Mouse (Mus musculus) cerebellum, adult 11-12 months (tissue): ENCODE results near the gene Postn.

ENCODE experiments used
- DNase-seq: peaks from one replicate; pipeline ENCODE4 v3.0.0; 2022

Postn gene

GRCm38 (mm10) chr3:54360897-54361296 is at the start of gene Postn:
Postn (plus strand) TSS chr3:54361109.
- DNase-seq, result no peak

GRCm38 (mm10) chr3:54314055-54314454 is 46.9 kb upstream of the Postn start:
- DNase-seq, result no peak

- peak; percentile 5 for DNase-seq
Measured at GRCm38 (mm10) chr3:54352891-54353652, 7.8 kb upstream of the Postn start.

- no peak for DNase-seq
Measured at GRCm38 (mm10) chr3:54357561-54357960, 3.3 kb upstream of the Postn start.

GRCm38 (mm10) chr3:54358463-54359189 is 2.3 kb upstream of the Postn start:
- DNase-seq, result no peak

GRCm38 (mm10) chr3:54361656-54362055 is 747 bp downstream of the Postn start:
- DNase-seq, result no peak

GRCm38 (mm10) chr3:54371015-54371414 is 10.1 kb downstream of the Postn start:
- no peak for DNase-seq

GRCm38 (mm10) chr3:54372625-54373024 is 11.7 kb downstream of the Postn start:
- no peak for DNase-seq

- DNase-seq, result no peak
Measured at GRCm38 (mm10) chr3:54376014-54376413, 15.1 kb downstream of the Postn start.

GRCm38 (mm10) chr3:54377647-54378046 is 16.7 kb downstream of the Postn start:
- DNase-seq, result no peak

- no peak for DNase-seq
Measured at GRCm38 (mm10) chr3:54378135-54378534, 17.2 kb downstream of the Postn start.

GRCm38 (mm10) chr3:54379981-54380380 is 19.1 kb downstream of the Postn start:
- no peak for DNase-seq

GRCm38 (mm10) chr3:54399321-54399720 is 38.4 kb downstream of the Postn start:
- DNase-seq, result no peak

GRCm38 (mm10) chr3:54399911-54400310 is 39.0 kb downstream of the Postn start:
- no peak for DNase-seq

- DNase-seq, result no peak
Measured at GRCm38 (mm10) chr3:54400617-54401016, 39.7 kb downstream of the Postn start.

GRCm38 (mm10) chr3:54401706-54402105 is 40.8 kb downstream of the Postn start:
- DNase-seq, result no peak

GRCm38 (mm10) chr3:54403791-54404190 is 42.9 kb downstream of the Postn start:
- no peak for DNase-seq

- no peak for DNase-seq
Measured at GRCm38 (mm10) chr3:54406567-54406966, 45.7 kb downstream of the Postn start.

- DNase-seq, result no peak
Measured at GRCm38 (mm10) chr3:54411052-54411451, 50.1 kb downstream of the Postn start.

- DNase-seq, result no peak
Measured at GRCm38 (mm10) chr3:54412885-54413583, 52.1 kb downstream of the Postn start.

- DNase-seq, result no peak
Measured at GRCm38 (mm10) chr3:54413584-54413897, 52.6 kb downstream of the Postn start.

GRCm38 (mm10) chr3:54414386-54414785 is 53.5 kb downstream of the Postn start:
- no peak for DNase-seq

GRCm38 (mm10) chr3:54417833-54418386 is 57.0 kb downstream of the Postn start:
- no peak for DNase-seq
